Mouse (Mus musculus) MEL (cell line): ENCODE data around the gene Cfap54. TPM values are rescaled to one million over a fixed set of nuclear protein-coding genes. Genes with fewer than 3 reads are reported as not detected.

ENCODE experiments used
- DNase-seq: peaks from one replicate; pipeline ENCODE4 v3.0.0; 2011; ENCODE audit warnings: low read depth, low spot score
- H3K27ac ChIP-seq: 2 replicates; pipeline ENCODE4 v1.5.1; 2012; ENCODE audit warnings: low read depth, mild to moderate bottlenecking, control low read depth, low read length, moderate library complexity; ENCODE audit not compliant: control insufficient read depth
- H3K27me3 ChIP-seq, 2 experiments: fragments of 150-350 bp in 1 of 2; sonication (generic) in 1 of 2; 2 replicates each; pipeline ENCODE4 v1.6.1; 2012; ENCODE audit warnings: low read length in 2 of 2, mild to moderate bottlenecking in 2 of 2, improper control_type of control experiment in 1 of 2, moderate library complexity in 1 of 2; ENCODE audit not compliant: insufficient read depth in 2 of 2, control insufficient read depth in 1 of 2
- H3K36me3 ChIP-seq, 2 experiments: 2 replicates each; pipeline ENCODE4 v1.6.1; 2012 to 2014; ENCODE audit warnings: low read length in 2 of 2, improper control_type of control experiment in 1 of 2, inconsistent platforms in 1 of 2, mild to moderate bottlenecking in 1 of 2; ENCODE audit not compliant: insufficient read depth in 2 of 2, control insufficient read depth in 1 of 2
- H3K4me1 ChIP-seq, 2 experiments: fragments of 150-350 bp in 1 of 2; sonication (generic) in 1 of 2; 2 replicates each; pipeline ENCODE4 v1.6.1; 2012; ENCODE audit warnings: low read length in 2 of 2, improper control_type of control experiment in 1 of 2, mild to moderate bottlenecking in 1 of 2; ENCODE audit not compliant: insufficient read depth in 2 of 2, control insufficient read depth in 1 of 2
- H3K4me3 ChIP-seq, 2 experiments: fragments of 150-350 bp in 1 of 2; sonication (generic) in 1 of 2; 2 replicates each; pipeline ENCODE4 v1.5.1; 2012; ENCODE audit warnings: low read depth in 2 of 2, low read length in 2 of 2, mild to moderate bottlenecking in 2 of 2, moderate library complexity in 2 of 2, control low read depth in 1 of 2, improper control_type of control experiment in 1 of 2; ENCODE audit not compliant: control insufficient read depth in 1 of 2, insufficient read depth in 1 of 2
- H3K79me2 ChIP-seq: 2 replicates; pipeline ENCODE4 v1.6.1; 2012; ENCODE audit warnings: mild to moderate bottlenecking, low read length, moderate library complexity; ENCODE audit not compliant: control insufficient read depth, poor library complexity, insufficient read depth
- H3K9ac ChIP-seq: 2 replicates; pipeline ENCODE4 v1.6.1; 2012; ENCODE audit warnings: low read depth, mild to moderate bottlenecking, control low read depth, low read length, moderate library complexity; ENCODE audit not compliant: control insufficient read depth, poor library complexity, severe bottlenecking
- H3K9me3 ChIP-seq: fragments of 150-350 bp; sonication (generic); replicated peaks from 2 replicates; pipeline ENCODE4 v1.6.1; 2012; ENCODE audit warnings: mild to moderate bottlenecking, low read length, improper control_type of control experiment, moderate library complexity; ENCODE audit not compliant: insufficient read depth
- BHLHE40 ChIP-seq: IDR thresholded peaks from 2 replicates; pipeline ENCODE4 v1.6.1; 2012; ENCODE audit warnings: low read depth, mild to moderate bottlenecking, inconsistent platforms, low read length, improper control_type of control experiment, borderline replicate concordance
- CHD1 ChIP-seq: IDR thresholded peaks from 2 replicates; pipeline ENCODE4 v1.6.1; 2012; ENCODE audit warnings: low read depth, mild to moderate bottlenecking, inconsistent platforms, low read length, improper control_type of control experiment
- CHD2 ChIP-seq: IDR thresholded peaks from 2 replicates; pipeline ENCODE4 v1.6.1; 2011; ENCODE audit warnings: low read length, improper control_type of control experiment
- CTCF ChIP-seq, 3 experiments: IDR thresholded peaks in 2 of 3; conservative IDR thresholded peaks in 1 of 3; 2 replicates each; pipeline ENCODE4 v1.5.1; 2011 to 2012; ENCODE audit warnings: low read length in 3 of 3, low read depth in 2 of 3, mild to moderate bottlenecking in 2 of 3, improper control_type of control experiment in 1 of 3, inconsistent platforms in 1 of 3, mixed read lengths in 1 of 3, moderate library complexity in 1 of 3; ENCODE audit not compliant: control insufficient read depth in 1 of 3, insufficient read depth in 1 of 3, poor library complexity in 1 of 3, severe bottlenecking in 1 of 3
- ETS1 ChIP-seq: IDR thresholded peaks from 2 replicates; pipeline ENCODE4 v1.6.1; 2012; ENCODE audit warnings: low read depth, mild to moderate bottlenecking, inconsistent platforms, low read length, improper control_type of control experiment, moderate library complexity
- GABPA ChIP-seq: IDR thresholded peaks from 2 replicates; pipeline ENCODE4 v1.6.1; 2012; ENCODE audit warnings: low read depth, mild to moderate bottlenecking, inconsistent platforms, low read length, improper control_type of control experiment, moderate library complexity
- JUND ChIP-seq: IDR thresholded peaks from 2 replicates; pipeline ENCODE4 v1.6.1; 2011; ENCODE audit warnings: low read depth, mild to moderate bottlenecking, improper control_type of control experiment, low read length
- MAFK ChIP-seq: IDR thresholded peaks from 2 replicates; pipeline ENCODE4 v1.6.1; 2011; ENCODE audit warnings: low read depth, mild to moderate bottlenecking, low read length, improper control_type of control experiment, borderline replicate concordance
- MXI1 ChIP-seq: IDR thresholded peaks from 2 replicates; pipeline ENCODE4 v1.6.1; 2011; ENCODE audit warnings: mild to moderate bottlenecking, low read depth, low read length, improper control_type of control experiment
- MYB ChIP-seq: IDR thresholded peaks from 2 replicates; pipeline ENCODE4 v1.6.1; 2011; ENCODE audit warnings: mild to moderate bottlenecking, low read depth, low read length, improper control_type of control experiment
- NELFE ChIP-seq: IDR thresholded peaks from 2 replicates; pipeline ENCODE4 v1.6.1; 2011; ENCODE audit warnings: low read depth, low read length, improper control_type of control experiment
- NRF1 ChIP-seq: IDR thresholded peaks from 2 replicates; pipeline ENCODE4 v1.6.1; 2014; ENCODE audit warnings: low read depth, mild to moderate bottlenecking, inconsistent platforms, low read length, improper control_type of control experiment, moderate library complexity; ENCODE audit not compliant: poor library complexity, insufficient read depth, severe bottlenecking
- RAD21 ChIP-seq: IDR thresholded peaks from 2 replicates; pipeline ENCODE4 v1.6.1; 2011; ENCODE audit warnings: mild to moderate bottlenecking, low read depth, low read length, improper control_type of control experiment
- SMC3 ChIP-seq: IDR thresholded peaks from 2 replicates; pipeline ENCODE4 v1.6.1; 2011; ENCODE audit warnings: low read depth, low read length, improper control_type of control experiment
- USF1 ChIP-seq: IDR thresholded peaks from 2 replicates; pipeline ENCODE4 v1.6.1; 2014; ENCODE audit warnings: low read depth, mild to moderate bottlenecking, inconsistent platforms, low read length, improper control_type of control experiment, moderate library complexity
- USF2 ChIP-seq, 2 experiments: IDR thresholded peaks; 2 replicates each; pipeline ENCODE4 v1.6.1; 2011 to 2012; ENCODE audit warnings: improper control_type of control experiment in 2 of 2, low read length in 2 of 2, borderline replicate concordance in 1 of 2, inconsistent platforms in 1 of 2, low read depth in 1 of 2, mild to moderate bottlenecking in 1 of 2; ENCODE audit not compliant: insufficient read depth in 1 of 2
- ZKSCAN1 ChIP-seq: IDR thresholded peaks from 2 replicates; pipeline ENCODE4 v1.6.1; 2012; ENCODE audit warnings: low read depth, mild to moderate bottlenecking, inconsistent platforms, low read length, improper control_type of control experiment, moderate library complexity
- ZNF384 ChIP-seq: IDR thresholded peaks from 2 replicates; pipeline ENCODE4 v1.6.1; 2012; ENCODE audit warnings: low read depth, mild to moderate bottlenecking, inconsistent platforms, low read length, improper control_type of control experiment
- polyA plus RNA-seq, 2 experiments: library from polyadenylated mRNA; stranded (reverse) in 1 of 2; unstranded in 1 of 2; fragments of >175 nt in 1 of 2; fragments of >200 nt in 1 of 2; gene quantifications; 2 replicates each; pipeline versions ENCODE4 v1.2.1 to v1.2.4; 2012; ENCODE audit warnings: low replicate concordance in 2 of 2, low read depth in 1 of 2; ENCODE audit not compliant: insufficient read length in 2 of 2, insufficient read depth in 1 of 2, missing spikeins in 1 of 2
- total RNA-seq: library from RNA; depleted of rRNA; stranded (reverse); fragments of 300-350 nt; gene quantifications from 2 replicates; pipeline ENCODE4 v1.2.3, GENCODE M21; 2012

The Cfap54 gene
- total and polyA plus RNA-seq, 3 experiments = 2.0 to 2.7 TPM; not detected in 1

- Histone ChIP-seq H3K4me3 (no peak overlapping the region), H3K4me1 (no peaks in the 10 kb centered on the region), H3K9me3 (no peaks in the 10 kb centered on the region), H3K27me3 (no peaks in the 10 kb centered on the region), H3K36me3 (no peaks in the 10 kb centered on the region), H3K9ac (no peak overlapping the region), H3K27ac (no peak overlapping the region), H3K79me2 (no peaks in the 10 kb centered on the region)
- no peak for DNase-seq
- TF ChIP-seq ZKSCAN1 = no peak
- TF ChIP-seq RAD21 = no peak
- TF ChIP-seq USF1 = no peak
- no peak for TF ChIP-seq NELFE
- no peak for TF ChIP-seq GABPA
- TF ChIP-seq MYB = no peak
- TF ChIP-seq JUND = no peak
These were observed 75.0 kb downstream of the Cfap54 start for GRCm38 (mm10) chr10:93006405-93006804.

GRCm38 (mm10) chr10:92998536-92998935 is 82.9 kb downstream of the Cfap54 start:
- Histone ChIP-seq H3K36me3 (no peaks in the 10 kb centered on the region), H3K4me1 (no peaks in the 10 kb centered on the region), H3K4me3 (no peak overlapping the region), H3K9ac (no peak overlapping the region), H3K9me3 (no peaks in the 10 kb centered on the region), H3K79me2 (no peaks in the 10 kb centered on the region), H3K27ac (no peak overlapping the region), H3K27me3 (no peaks in the 10 kb centered on the region)
- TF ChIP-seq ETS1 (no peak), USF1 (no peak), CTCF (IDR thresholded peaks at IDR 0.05 in 2 of 3, conservative IDR thresholded peaks at IDR 0.05 in 1 of 3; ENCODE audit: control insufficient read depth in 1 of 3, insufficient read depth in 1 of 3, low read depth in 2 of 3, low read length in 3 of 3, poor library complexity in 1 of 3, severe bottlenecking in 1 of 3) (no peak), BHLHE40 (no peak), CHD1 (no peak), GABPA (no peak), NRF1 (no peak), SMC3 (no peak), RAD21 (no peak), MAFK (no peak), ZNF384 (no peak), USF2 (IDR thresholded peaks at IDR 0.05; ENCODE audit: borderline replicate concordance in 1 of 2, insufficient read depth in 1 of 2, low read depth in 1 of 2, low read length in 2 of 2) (no peak), CHD2 (no peak), MXI1 (no peak)
- DNase-seq = no peak
